Mouse (Mus musculus) small intestine, adult 2 months (tissue): ENCODE measurements at regions not wholly inside any gene's neighbourhood (a gene's known extent, or its start where the extent isn't known, plus 50 kb on each side); places are given as distances from the start of the nearest gene placed in this dataset.

Experiments
- H3K27ac ChIP-seq: fragments of 200-500 bp; 2 replicates; pipeline ENCODE4 v1.5.1; 2012; ENCODE audit warnings: low read depth, low read length, control low read depth, inconsistent platforms; ENCODE audit not compliant: insufficient read depth
- H3K27me3 ChIP-seq: fragments of 200-500 bp; 2 replicates; pipeline ENCODE4 v1.6.1; 2012; ENCODE audit warnings: mild to moderate bottlenecking, moderate library complexity, low read length, inconsistent platforms; ENCODE audit not compliant: control insufficient read depth, insufficient read depth
- H3K36me3 ChIP-seq: fragments of 200-500 bp; 2 replicates; pipeline ENCODE4 v1.6.1; 2012; ENCODE audit warnings: mild to moderate bottlenecking, low read length, control low read depth, inconsistent platforms; ENCODE audit not compliant: control insufficient read depth, insufficient read depth
- H3K4me1 ChIP-seq: fragments of 200-500 bp; 2 replicates; pipeline ENCODE4 v1.6.1; 2012; ENCODE audit warnings: low read length, inconsistent platforms, mixed read lengths; ENCODE audit not compliant: control insufficient read depth, insufficient read depth, insufficient read length
- H3K4me3 ChIP-seq: fragments of 200-500 bp; 2 replicates; pipeline ENCODE4 v1.5.1; 2012; ENCODE audit warnings: low read depth, mild to moderate bottlenecking, control low read depth, inconsistent platforms, low read length, moderate library complexity
- CTCF ChIP-seq: fragments of 200-500 bp; IDR thresholded peaks from 2 replicates; pipeline ENCODE4 v1.5.1; 2012; ENCODE audit warnings: low read depth, mild to moderate bottlenecking, control low read depth, inconsistent platforms, low read length, moderate library complexity, mixed read lengths; ENCODE audit not compliant: insufficient replicate concordance, insufficient read length; ENCODE audit errors: extremely low read depth
- POLR2A ChIP-seq: fragments of 200-500 bp; IDR thresholded peaks from 2 replicates; pipeline ENCODE4 v1.6.1; 2012; ENCODE audit warnings: low read depth, mild to moderate bottlenecking, control low read depth, inconsistent platforms, low read length, moderate library complexity
- WGBS: fragments of 180-500 bp; shearing (Covaris S2); methylation state at CpG from one replicate; pipeline ENCODE4 v1.1.7; 2018; 5-methylcytosine and 5-hydroxymethylcytosine counted together

- H3K4me1 ChIP-seq = no peaks in the 10 kb centered on the region
- 70% methylated on average over 1 of the region's 1 CpGs for WGBS
- H3K27me3 ChIP-seq = no peaks in the 10 kb centered on the region
- H3K36me3 ChIP-seq = no peaks in the 10 kb centered on the region
- no peak overlapping the region for H3K4me3 ChIP-seq
- H3K27ac ChIP-seq = no peak overlapping the region
- TF ChIP-seq CTCF (no peak), POLR2A (no peak)
These were observed 123.5 kb upstream of the Tbl1x start for GRCm38 (mm10) chrX:77387271-77387670.

- 76% methylated on average over 4 of the region's 4 CpGs for WGBS
- H3K4me1 ChIP-seq = no peaks in the 10 kb centered on the region
These were observed 118.9 kb upstream of the Tbl1x start for GRCm38 (mm10) chrX:77391760-77392446.

GRCm38 (mm10) chrX:77406896-77407295 lies 103.9 kb upstream of the Tbl1x start:
- WGBS = 93% methylated on average over 3 of the region's 3 CpGs
- H3K27me3 ChIP-seq = no peaks in the 10 kb centered on the region
- no peak overlapping the region for H3K4me3 ChIP-seq
- no peaks in the 10 kb centered on the region for H3K36me3 ChIP-seq
- H3K27ac ChIP-seq = no peak overlapping the region
- TF ChIP-seq CTCF = no peak
- TF ChIP-seq POLR2A = no peak
- no peaks in the 10 kb centered on the region for H3K4me1 ChIP-seq

More at GRCm38 (mm10) chrX:77391760-77392446, 118.9 kb upstream of the Tbl1x start:
- Histone ChIP-seq H3K27ac (no peak overlapping the region), H3K36me3 (no peaks in the 10 kb centered on the region), H3K27me3 (no peaks in the 10 kb centered on the region), H3K4me3 (no peak overlapping the region)
- TF ChIP-seq POLR2A (no peak), CTCF (no peak)

GRCm38 (mm10) chrX:77407925-77408324 lies 102.9 kb upstream of the Tbl1x start:
- H3K27me3 ChIP-seq = no peaks in the 10 kb centered on the region
- TF ChIP-seq CTCF (no peak), POLR2A (no peak)
- WGBS = 60% methylated on average over 3 of the region's 3 CpGs
- no peaks in the 10 kb centered on the region for H3K36me3 ChIP-seq
- no peaks in the 10 kb centered on the region for H3K4me1 ChIP-seq
- H3K4me3 ChIP-seq = no peak overlapping the region
- H3K27ac ChIP-seq = no peak overlapping the region

GRCm38 (mm10) chrX:77409370-77409769 lies 101.4 kb upstream of the Tbl1x start:
- WGBS = 65% methylated on average over 7 of the region's 7 CpGs
- Histone ChIP-seq H3K4me3 (no peak overlapping the region), H3K36me3 (no peaks in the 10 kb centered on the region), H3K27me3 (no peaks in the 10 kb centered on the region), H3K27ac (no peak overlapping the region), H3K4me1 (no peaks in the 10 kb centered on the region)
- TF ChIP-seq CTCF = no peak
- TF ChIP-seq POLR2A = no peak

GRCm38 (mm10) chrX:77410812-77411211 lies 100.0 kb upstream of the Tbl1x start:
- H3K4me1 ChIP-seq = no peaks in the 10 kb centered on the region
- no peak overlapping the region for H3K27ac ChIP-seq
- no peak overlapping the region for H3K4me3 ChIP-seq
- no peaks in the 10 kb centered on the region for H3K36me3 ChIP-seq
- no peaks in the 10 kb centered on the region for H3K27me3 ChIP-seq
- TF ChIP-seq CTCF (no peak), POLR2A (no peak)

- TF ChIP-seq POLR2A = no peak
- TF ChIP-seq CTCF = no peak
- Histone ChIP-seq H3K27me3 (no peaks in the 10 kb centered on the region), H3K4me3 (no peak overlapping the region), H3K27ac (no peak overlapping the region), H3K36me3 (no peaks in the 10 kb centered on the region), H3K4me1 (no peaks in the 10 kb centered on the region)
These were observed 96.7 kb upstream of the Tbl1x start for GRCm38 (mm10) chrX:77414156-77414555.
